Mouse (Mus musculus) C2C12 (cell line): ENCODE data around the gene Sf3a2. TPM values are rescaled to one million over a fixed set of nuclear protein-coding genes. Genes with fewer than 3 reads are reported as not detected.

Experiments
- H3K27me3 ChIP-seq: one replicate; pipeline ENCODE4 v1.6.1; 2011; ENCODE audit not compliant: control insufficient read depth, insufficient read depth, insufficient read length
- H3K36me3 ChIP-seq: one replicate; pipeline ENCODE4 v1.6.1; 2011; ENCODE audit not compliant: control insufficient read depth, insufficient read depth
- H3K4me3 ChIP-seq: one replicate; pipeline ENCODE4 v1.5.1; 2011; ENCODE audit warnings: mild to moderate bottlenecking, control low read depth; ENCODE audit not compliant: poor library complexity, insufficient read depth, severe bottlenecking
- H3K79me2 ChIP-seq: one replicate; pipeline ENCODE4 v1.6.1; 2011; ENCODE audit not compliant: control insufficient read depth, insufficient read depth
- H3K79me3 ChIP-seq: one replicate; pipeline ENCODE4 v1.6.1; 2011; ENCODE audit warnings: low read depth, control low read depth
- H3ac ChIP-seq: one replicate; pipeline ENCODE3; 2011; ENCODE audit warnings: low read depth; ENCODE audit not compliant: control insufficient read depth, insufficient read length
- CEBPB ChIP-seq: IDR thresholded peaks from one replicate; pipeline ENCODE4 v1.6.1; 2011; ENCODE audit warnings: low read depth, mild to moderate bottlenecking, control low read depth, moderate library complexity
- CTCF ChIP-seq: IDR thresholded peaks from one replicate; pipeline ENCODE4 v1.5.1; 2011; ENCODE audit not compliant: control insufficient read depth, insufficient read depth, insufficient read length
- FOSL1 ChIP-seq: IDR thresholded peaks from one replicate; pipeline ENCODE4 v1.8.0; 2011; ENCODE audit warnings: mild to moderate bottlenecking, low read length; ENCODE audit not compliant: poor library complexity, insufficient read depth, severe bottlenecking
- MAX ChIP-seq: IDR thresholded peaks from one replicate; pipeline ENCODE4 v1.6.1; 2011; ENCODE audit warnings: mild to moderate bottlenecking, control low read depth
- MYOD1 ChIP-seq: IDR thresholded peaks from one replicate; pipeline ENCODE4 v1.6.1; 2011; ENCODE audit warnings: low read depth; ENCODE audit not compliant: control insufficient read depth, insufficient read length
- MYOG ChIP-seq: IDR thresholded peaks from one replicate; pipeline ENCODE4 v1.6.1; 2011; ENCODE audit not compliant: control insufficient read depth, insufficient read length; ENCODE audit errors: extremely low read depth
- USF1 ChIP-seq: IDR thresholded peaks from one replicate; pipeline ENCODE4 v1.6.1; 2011; ENCODE audit warnings: low read depth, mild to moderate bottlenecking, control low read depth, moderate library complexity
- polyA plus RNA-seq: library from polyadenylated mRNA; unstranded; fragments of >200 nt; fragmentation: generic; extraction: Trizol; gene quantifications from one replicate; pipeline ENCODE4 v1.2.1, GENCODE M21; 2012; ENCODE audit warnings: missing spikeins

The Sf3a2 gene
- polyA plus RNA-seq, 1 experiment, result 106 TPM

GRCm38 (mm10) chr10:80755291-80756015 lies 42.5 kb upstream of the Sf3a2 start:
- H3K79me3 ChIP-seq, result peaks cover 50% of the 10 kb centered on the region
- H3ac ChIP-seq, result peak overlapping the region; percentile 96
- peaks cover 54% of the 10 kb centered on the region for H3K79me2 ChIP-seq
- H3K27me3 ChIP-seq, result no peaks in the 10 kb centered on the region
- TF ChIP-seq MAX (no peak), CTCF (no peak), MYOG (no peak), USF1 (no peak), FOSL1 (no peak), CEBPB (no peak), MYOD1 (no peak)
- H3K36me3 ChIP-seq, result no peaks in the 10 kb centered on the region
- peak overlapping the region; percentile 78 for H3K4me3 ChIP-seq

- Histone ChIP-seq H3ac (peak overlapping the region; percentile 96), H3K27me3 (no peaks in the 10 kb centered on the region), H3K4me3 (peak overlapping the region; percentile 78), H3K79me3 (peaks cover 56% of the 10 kb centered on the region), H3K79me2 (peaks cover 61% of the 10 kb centered on the region), H3K36me3 (no peaks in the 10 kb centered on the region)
- TF ChIP-seq FOSL1, result no peak
- TF ChIP-seq MAX, result no peak
- TF ChIP-seq MYOG, result no peak
- no peak for TF ChIP-seq MYOD1
- no peak for TF ChIP-seq USF1
- TF ChIP-seq CEBPB, result no peak
- TF ChIP-seq CTCF, result no peak
Measured at GRCm38 (mm10) chr10:80756099-80756498, 41.9 kb upstream of the Sf3a2 start.

- no peak for TF ChIP-seq MYOD1
- TF ChIP-seq CTCF, result no peak
- TF ChIP-seq MAX, result no peak
- TF ChIP-seq MYOG, result no peak
- TF ChIP-seq CEBPB, result no peak
- no peak for TF ChIP-seq FOSL1
- no peak for TF ChIP-seq USF1
- peak overlapping the region; percentile 96 for H3ac ChIP-seq
Measured at GRCm38 (mm10) chr10:80756509-80756908, 41.5 kb upstream of the Sf3a2 start.

GRCm38 (mm10) chr10:80756967-80757366 lies 41.0 kb upstream of the Sf3a2 start:
- TF ChIP-seq MAX (no peak), MYOD1 (no peak), CEBPB (no peak), FOSL1 (no peak), MYOG (no peak), CTCF (no peak), USF1 (no peak)
- Histone ChIP-seq H3K27me3 (no peaks in the 10 kb centered on the region), H3K4me3 (peak overlapping the region; percentile 28), H3K79me3 (peaks cover 65% of the 10 kb centered on the region), H3ac (peak overlapping the region; percentile 96), H3K36me3 (no peaks in the 10 kb centered on the region), H3K79me2 (peaks cover 69% of the 10 kb centered on the region)

More at GRCm38 (mm10) chr10:80756509-80756908, 41.5 kb upstream of the Sf3a2 start:
- Histone ChIP-seq H3K79me2 (peaks cover 65% of the 10 kb centered on the region), H3K36me3 (no peaks in the 10 kb centered on the region), H3K27me3 (no peaks in the 10 kb centered on the region), H3K4me3 (peak overlapping the region; percentile 78), H3K79me3 (peaks cover 61% of the 10 kb centered on the region)

- H3K79me2 ChIP-seq, result peaks cover 77% of the 10 kb centered on the region
- no peak overlapping the region for H3K4me3 ChIP-seq
- H3K27me3 ChIP-seq, result no peaks in the 10 kb centered on the region
- peaks cover 71% of the 10 kb centered on the region for H3K79me3 ChIP-seq
- peak overlapping the region; percentile 31 for H3ac ChIP-seq
- TF ChIP-seq CTCF, result peak; percentile 39
- no peak for TF ChIP-seq MYOG
- TF ChIP-seq MAX, result peak; percentile 71
- TF ChIP-seq USF1, result no peak
- TF ChIP-seq MYOD1, result peak; percentile 21
- TF ChIP-seq CEBPB, result no peak
- TF ChIP-seq FOSL1, result no peak
- H3K36me3 ChIP-seq, result no peaks in the 10 kb centered on the region
Measured at GRCm38 (mm10) chr10:80757717-80758116, 40.3 kb upstream of the Sf3a2 start.

GRCm38 (mm10) chr10:80758651-80759050 lies 39.3 kb upstream of the Sf3a2 start:
- no peaks in the 10 kb centered on the region for H3K27me3 ChIP-seq
- TF ChIP-seq FOSL1 (peak; percentile 54), MYOD1 (peak; percentile 6), MAX (peak; percentile 22), MYOG (no peak), CEBPB (no peak), CTCF (no peak), USF1 (peak; percentile 81)

More at GRCm38 (mm10) chr10:80758651-80759050, 39.3 kb upstream of the Sf3a2 start:
- Histone ChIP-seq H3ac (no peak overlapping the region), H3K79me3 (peaks cover 76% of the 10 kb centered on the region), H3K4me3 (no peak overlapping the region), H3K36me3 (no peaks in the 10 kb centered on the region), H3K79me2 (peaks cover 86% of the 10 kb centered on the region)
